Mouse (Mus musculus) right cerebral cortex, postnatal 36 days (tissue): Measurements from ENCODE around the gene Ncbp2.
A peak's percentile ranks its signal among the peaks of the same experiment; 100 is the strongest.

Experiments used
- DNase-seq, 2 experiments: peaks; one replicate each; pipeline ENCODE4 v3.0.0; 2022; ENCODE audit warnings: low spot score in 2 of 2, mixed read lengths in 1 of 2

The Ncbp2 gene

GRCm38 (mm10) chr16:31948345-31948774 is at the start of gene Ncbp2, which contains the start of gene 0610012G03Rik:
Ncbp2 (plus strand) TSS chr16:31948513.
0610012G03Rik (minus strand) TSS chr16:31948494.
- DNase-seq = peak; percentile 94

GRCm38 (mm10) chr16:31898546-31899326 is 49.6 kb upstream of the Ncbp2 start:
- peak; percentile 92 to 95 for DNase-seq

GRCm38 (mm10) chr16:31901886-31902285 is 46.4 kb upstream of the Ncbp2 start:
- DNase-seq = no peak

- no peak for DNase-seq
These were observed 45.1 kb upstream of the Ncbp2 start for GRCm38 (mm10) chr16:31903239-31903638.

GRCm38 (mm10) chr16:31905331-31905730 is 43.0 kb upstream of the Ncbp2 start:
- DNase-seq = no peak

GRCm38 (mm10) chr16:31905891-31906825 is 42.2 kb upstream of the Ncbp2 start:
- DNase-seq = no peak

GRCm38 (mm10) chr16:31906896-31907295 is 41.4 kb upstream of the Ncbp2 start:
- no peak for DNase-seq

- DNase-seq = peak; percentile 63 to 75
These were observed 39.4 kb upstream of the Ncbp2 start for GRCm38 (mm10) chr16:31908959-31909358.

GRCm38 (mm10) chr16:31910281-31910847 is 37.9 kb upstream of the Ncbp2 start:
- no peak for DNase-seq

GRCm38 (mm10) chr16:31917776-31918175 is 30.5 kb upstream of the Ncbp2 start:
- no peak for DNase-seq

GRCm38 (mm10) chr16:31918248-31918724 is 30.0 kb upstream of the Ncbp2 start:
- peak; percentile 76 to 80 for DNase-seq

- DNase-seq = no peak
These were observed 23.9 kb upstream of the Ncbp2 start for GRCm38 (mm10) chr16:31924368-31924767.

- DNase-seq = no peak
These were observed 22.2 kb upstream of the Ncbp2 start for GRCm38 (mm10) chr16:31926091-31926490.

- no peak for DNase-seq
These were observed 21.6 kb upstream of the Ncbp2 start for GRCm38 (mm10) chr16:31926547-31927182.

- no peak for DNase-seq
These were observed 20.9 kb upstream of the Ncbp2 start for GRCm38 (mm10) chr16:31927412-31927811.

GRCm38 (mm10) chr16:31931330-31931729 is 17.0 kb upstream of the Ncbp2 start:
- DNase-seq = no peak

- no peak for DNase-seq
These were observed 16.1 kb upstream of the Ncbp2 start for GRCm38 (mm10) chr16:31932255-31932654.

- peak; percentile 87 to 92 for DNase-seq
These were observed 15.2 kb upstream of the Ncbp2 start for GRCm38 (mm10) chr16:31932840-31933697.

GRCm38 (mm10) chr16:31933751-31934549 is 14.4 kb upstream of the Ncbp2 start, which contains the start of gene Pigz:
Pigz (plus strand) TSS chr16:31933851.
- DNase-seq = no peak
